ENCODE assay signal across 25 mouse cellular contexts in the genomic region with DNA sequence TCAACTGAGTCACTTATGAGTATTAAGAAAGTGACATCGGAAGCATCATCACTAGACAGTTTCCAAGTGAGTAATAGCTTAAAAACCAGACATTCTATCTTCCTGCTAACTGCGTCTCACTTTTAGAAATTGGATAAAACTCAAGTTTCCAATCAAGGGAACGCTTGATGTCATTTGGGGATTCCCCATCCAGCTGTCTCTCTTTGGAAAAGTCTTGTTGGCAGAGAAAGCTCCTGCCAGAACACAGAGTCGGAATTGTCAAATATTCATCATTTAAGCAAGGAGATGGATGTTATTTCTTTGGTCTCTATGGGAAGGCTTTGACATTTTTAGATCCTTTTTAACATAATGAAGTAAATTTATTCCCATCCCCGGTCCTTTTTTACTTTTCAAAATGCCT.
A peak's percentile ranks its signal among the peaks of the same experiment; 100 is the strongest.
DNase-seq lines count a peak whose midpoint lies in the region; ATAC-seq and TF ChIP-seq lines count a peak whose summit lies in the region.
"Had no signal": no experiment of that assay in that cellular context is flagged by ENCODE, and none has a peak within 500 bp of the region (broad histone marks: within the 10 kb centered on the region; RNA-seq: fewer than 3 reads in every experiment).

No protein-coding gene starts in this region.

- no peak overlapping the region for H3K27ac ChIP-seq in layer of hippocampus, adult 2 months
- H3K27ac ChIP-seq in kidney, embryonic 16.5 days (ENCODE audit: low read length), result no peak overlapping the region
- H3K27ac ChIP-seq in hindbrain, embryonic 12.5 days, result no peak overlapping the region
- H3K27ac ChIP-seq: forebrain, embryonic 10.5 days; heart, embryonic 15.5 days; hindbrain, embryonic 15.5 days; limb, embryonic 12.5 days; macrophage had no signal

- H3K9ac ChIP-seq in kidney, embryonic 16.5 days (replicated peaks; ENCODE audit: low read length), result no peak overlapping the region
- H3K9ac ChIP-seq in hindbrain, embryonic 12.5 days, result no peak overlapping the region
- H3K9ac ChIP-seq: heart, embryonic 15.5 days; hindbrain, embryonic 15.5 days; limb, embryonic 12.5 days; liver, postnatal 0 days had no signal

- no peaks in the 10 kb centered on the region for H3K27me3 ChIP-seq in kidney, embryonic 16.5 days (ENCODE audit: insufficient read depth, low read length)
- H3K27me3 ChIP-seq in hindbrain, embryonic 12.5 days, result no peaks in the 10 kb centered on the region
- H3K27me3 ChIP-seq: heart, embryonic 15.5 days; hindbrain, embryonic 15.5 days; limb, embryonic 12.5 days had no signal

- H3K4me3 ChIP-seq in layer of hippocampus, adult 2 months, result no peak overlapping the region
- no peak overlapping the region for H3K4me3 ChIP-seq in kidney, embryonic 16.5 days (ENCODE audit: low read length)
- H3K4me3 ChIP-seq in hindbrain, embryonic 12.5 days, result no peak overlapping the region
- H3K4me3 ChIP-seq: forebrain, embryonic 10.5 days; heart, embryonic 15.5 days; hindbrain, embryonic 15.5 days; limb, embryonic 12.5 days had no signal

- no peaks in the 10 kb centered on the region for H3K9me3 ChIP-seq in kidney, embryonic 16.5 days (ENCODE audit: low read length)
- no peaks in the 10 kb centered on the region for H3K9me3 ChIP-seq in hindbrain, embryonic 12.5 days (replicated peaks)
- H3K9me3 ChIP-seq: forebrain, embryonic 10.5 days; heart, embryonic 15.5 days; hindbrain, embryonic 15.5 days; limb, embryonic 12.5 days had no signal

- no peak for TF ChIP-seq CTCF in layer of hippocampus, adult 2 months (conservative IDR thresholded peaks at IDR 0.05)

- 77% methylated on average over 5 of the region's 5 CpGs for WGBS in kidney, embryonic 16.5 days
- WGBS in hindbrain, embryonic 12.5 days, result 89% methylated on average over 5 of the region's 5 CpGs

- H3K36me3 ChIP-seq in kidney, embryonic 16.5 days (ENCODE audit: insufficient read depth, low read length), result no peaks in the 10 kb centered on the region
- H3K36me3 ChIP-seq in hindbrain, embryonic 12.5 days, result no peaks in the 10 kb centered on the region
- H3K36me3 ChIP-seq: forebrain, embryonic 10.5 days; heart, embryonic 15.5 days; hindbrain, embryonic 15.5 days; limb, embryonic 12.5 days had no signal

- no peak overlapping the region for H3K4me2 ChIP-seq in kidney, embryonic 16.5 days (replicated peaks; ENCODE audit: low read depth, low read length)
- H3K4me2 ChIP-seq in hindbrain, embryonic 12.5 days (replicated peaks), result no peak overlapping the region
- H3K4me2 ChIP-seq: heart, embryonic 15.5 days; hindbrain, embryonic 15.5 days; limb, embryonic 12.5 days; liver, embryonic 11.5 days had no signal

- ATAC-seq in frontal cortex, adult (ENCODE audit: low TSS enrichment), result peak; percentile 74
- no peak for ATAC-seq in kidney, embryonic 16.5 days (ENCODE audit: low FRiP score, low TSS enrichment)
- ATAC-seq in hindbrain, embryonic 12.5 days (ENCODE audit: low FRiP score), result no peak
- ATAC-seq: activated CD4-positive, CD25-positive, alpha-beta regulatory T cell, adult 4 months; liver, postnatal 0 days; lung, postnatal 0 days; midbrain, embryonic 16.5 days had no signal

- no peaks in the 10 kb centered on the region for H3K4me1 ChIP-seq in kidney, embryonic 16.5 days (ENCODE audit: insufficient read depth, low read length)
- no peaks in the 10 kb centered on the region for H3K4me1 ChIP-seq in hindbrain, embryonic 12.5 days
- H3K4me1 ChIP-seq: forebrain, embryonic 10.5 days; heart, embryonic 15.5 days; hindbrain, embryonic 15.5 days; limb, embryonic 12.5 days had no signal

- DNase-seq in frontal cortex, postnatal 10 days (ENCODE audit: low spot score in 2 of 2), result no peak
- DNase-seq in right cerebral cortex, adult 18-20 months, result peak; percentile 12
- no peak for DNase-seq in right cerebral cortex, adult 2 months (ENCODE audit: low spot score in 2 of 2)
- peak; percentile 48 to 57 for DNase-seq in layer of hippocampus, adult 2 months (ENCODE audit: low spot score in 2 of 2)
- DNase-seq: adrenal gland, adult 8-10 months; B cell, adult 2 months; cerebellum, adult 9-11 months; heart, postnatal 36 days; kidney, adult 2 months; kidney, postnatal 10 days; liver, postnatal 0 days; right cerebral cortex, postnatal 14 days; spleen, adult 18-20 months had no signal

Comparison
In these comparisons a context has a peak if more than half of its experiments do, and no peak if none do; other contexts are left out.
1. DNase-seq: peak in right cerebral cortex, adult 18-20 months (single experiment) and layer of hippocampus, adult 2 months (2 of 2); none in frontal cortex, postnatal 10 days (0 of 2) and right cerebral cortex, adult 2 months (0 of 2).